In genomic region chr6:93586871-93587270, GRCm38 (mm10) we compare ENCODE assay signal across 20 mouse cellular contexts.
DNase-seq lines count a peak whose midpoint lies in the region; ATAC-seq and TF ChIP-seq lines count a peak whose summit lies in the region.
"Had no signal": no experiment of that assay in that cellular context is flagged by ENCODE, and none has a peak within 500 bp of the region (broad histone marks: within the 10 kb centered on the region; RNA-seq: fewer than 3 reads in every experiment).

No protein-coding gene starts in this region.

- H3K4me3 ChIP-seq in embryonic facial prominence, embryonic 14.5 days (ENCODE audit: low read depth, low read length): no peak overlapping the region
- H3K4me3 ChIP-seq in heart, adult 2 months: no peak overlapping the region
- H3K4me3 ChIP-seq: hindbrain, embryonic 12.5 days; megakaryocyte, embryonic 14.5 days; midbrain, embryonic 15.5 days; neural tube, embryonic 15.5 days had no signal

- H3K79me2 ChIP-seq in heart, adult 2 months (replicated peaks; ENCODE audit: control insufficient read depth, insufficient read depth, low read length): no peaks in the 10 kb centered on the region

- H3K27me3 ChIP-seq in embryonic facial prominence, embryonic 14.5 days (replicated peaks; ENCODE audit: control insufficient read depth, insufficient read depth, low read length): no peaks in the 10 kb centered on the region
- H3K27me3 ChIP-seq in heart, adult 2 months (ENCODE audit: control insufficient read depth, insufficient read depth, low read length): no peaks in the 10 kb centered on the region
- H3K27me3 ChIP-seq: CH12.LX; hindbrain, embryonic 12.5 days; megakaryocyte, embryonic 14.5 days; midbrain, embryonic 15.5 days; neural tube, embryonic 15.5 days had no signal

- intact Hi-C loops in heart, adult 2 months (cut with DNase I): no loop called here

- no peak for TF ChIP-seq POLR2A in heart, adult 2 months (IDR thresholded peaks at IDR 0.05; ENCODE audit: insufficient read depth, low read depth, low read length)

- ATAC-seq in embryonic facial prominence, embryonic 14.5 days (ENCODE audit: low read depth): no peak
- ATAC-seq: forebrain, embryonic 16.5 days; midbrain, embryonic 15.5 days had no signal

- no peak overlapping the region for H3K4me2 ChIP-seq in embryonic facial prominence, embryonic 14.5 days (ENCODE audit: low read depth, low read length)
- H3K4me2 ChIP-seq: hindbrain, embryonic 12.5 days; midbrain, embryonic 15.5 days; neural tube, embryonic 15.5 days had no signal

- peak; percentile 32 for DNase-seq in adrenal gland, postnatal 14 days
- no peak for DNase-seq in adrenal gland, postnatal 4 days (ENCODE audit: low spot score in 2 of 2)
- DNase-seq in kidney, postnatal 36 days: peak; percentile 3 to 9
- DNase-seq in kidney, adult 18-20 months: no peak
- peak; percentile 76 for DNase-seq in embryonic facial prominence, embryonic 14.5 days (ENCODE audit: low spot score)
- DNase-seq in lung, postnatal 14 days: peak; percentile 34
- DNase-seq in heart, adult 2 months: no peak
- DNase-seq in cerebellum, postnatal 10 days: no peak
- DNase-seq: cerebellum, adult 2 months; gastrocnemius, postnatal 36 days; layer of hippocampus, postnatal 36 days; liver; spleen, adult 18-20 months; thymus, postnatal 36 days had no signal

- no peak overlapping the region for H3K27ac ChIP-seq in embryonic facial prominence, embryonic 14.5 days (replicated peaks; ENCODE audit: low read depth, low read length)
- no peak overlapping the region for H3K27ac ChIP-seq in heart, adult 2 months
- H3K27ac ChIP-seq: hindbrain, embryonic 12.5 days; midbrain, embryonic 15.5 days; neural tube, embryonic 15.5 days had no signal

- no peak overlapping the region for H3K9ac ChIP-seq in embryonic facial prominence, embryonic 14.5 days (ENCODE audit: low read depth, low read length)
- no peak overlapping the region for H3K9ac ChIP-seq in heart, adult 2 months (ENCODE audit: low read depth, low read length)
- H3K9ac ChIP-seq: hindbrain, embryonic 12.5 days; midbrain, embryonic 15.5 days; neural tube, embryonic 15.5 days had no signal

- TF ChIP-seq EP300 in heart, adult 2 months (IDR thresholded peaks at IDR 0.05; ENCODE audit: insufficient read depth, low read depth, low read length): no peak

- no peaks in the 10 kb centered on the region for H3K9me3 ChIP-seq in embryonic facial prominence, embryonic 14.5 days (ENCODE audit: control insufficient read depth, low read length)
- H3K9me3 ChIP-seq: hindbrain, embryonic 12.5 days; midbrain, embryonic 15.5 days; neural tube, embryonic 15.5 days had no signal

- 79% methylated on average over 2 of the region's 2 CpGs for WGBS in embryonic facial prominence, embryonic 14.5 days
- 92% methylated on average over 2 of the region's 2 CpGs for WGBS in heart, adult 2 months

- TF ChIP-seq CTCF in heart, adult 2 months (IDR thresholded peaks at IDR 0.05): no peak

- H3K36me3 ChIP-seq in embryonic facial prominence, embryonic 14.5 days (ENCODE audit: control insufficient read depth, insufficient read depth, low read length): no peaks in the 10 kb centered on the region
- no peaks in the 10 kb centered on the region for H3K36me3 ChIP-seq in heart, adult 2 months (ENCODE audit: control insufficient read depth, insufficient read depth, low read length)
- H3K36me3 ChIP-seq: hindbrain, embryonic 12.5 days; midbrain, embryonic 15.5 days; neural tube, embryonic 15.5 days had no signal

- H3K4me1 ChIP-seq in embryonic facial prominence, embryonic 14.5 days (ENCODE audit: control insufficient read depth, insufficient read depth, low read length): no peaks in the 10 kb centered on the region
- H3K4me1 ChIP-seq in heart, adult 2 months (ENCODE audit: control insufficient read depth, insufficient read depth, low read length): no peaks in the 10 kb centered on the region
- H3K4me1 ChIP-seq: hindbrain, embryonic 12.5 days; megakaryocyte, embryonic 14.5 days; midbrain, embryonic 15.5 days; neural tube, embryonic 15.5 days had no signal

Comparison
In these comparisons a context has a peak if more than half of its experiments do, and no peak if none do; other contexts are left out.
1. DNase-seq: peak in adrenal gland, postnatal 14 days (single experiment), kidney, postnatal 36 days (2 of 2), embryonic facial prominence, embryonic 14.5 days (single experiment) and lung, postnatal 14 days (single experiment); none in adrenal gland, postnatal 4 days (0 of 2), kidney, adult 18-20 months (single experiment), heart, adult 2 months (0 of 2) and cerebellum, postnatal 10 days (0 of 2).